Mouse (Mus musculus): ENCODE measurements around the gene Slc16a4. TPM values are rescaled to one million over a fixed set of nuclear protein-coding genes. Genes with fewer than 3 reads are reported as not detected.

Gene Slc16a4
- polyA plus RNA-seq, 1 experiment from 2014 or later: 1.9 TPM

DNA sequence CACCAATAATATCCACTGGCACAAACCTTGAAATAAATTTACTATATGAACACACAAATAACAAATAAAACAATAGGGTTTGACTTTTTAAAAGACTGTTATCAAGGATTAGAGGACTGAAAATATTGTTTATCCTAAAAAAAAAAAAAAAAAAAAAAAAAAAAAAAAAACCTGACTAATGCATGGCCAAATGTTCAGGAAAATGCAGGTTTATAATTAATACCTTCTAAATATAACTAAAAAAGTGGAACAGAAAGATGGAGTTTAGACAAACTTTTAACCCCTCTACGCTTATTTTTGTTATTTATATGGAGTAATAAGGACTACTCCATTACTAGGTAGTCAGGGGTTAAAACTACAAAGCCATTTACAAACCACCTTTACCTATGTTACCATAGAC is 35.4 kb downstream of the Slc16a4 start:
- H3K4me2 ChIP-seq: no peak overlapping the region
- peaks cover 25% of the 10 kb centered on the region for H3K4me1 ChIP-seq (replicated peaks; ENCODE audit: control insufficient read depth, insufficient read depth, low read length)
- H3K36me3 ChIP-seq (ENCODE audit: control insufficient read depth, insufficient read depth, low read length): peaks cover 32% of the 10 kb centered on the region
- no peak overlapping the region for H3K9ac ChIP-seq (ENCODE audit: low read depth, low read length)
- 98% methylated on average over 1 of the region's 1 CpGs for WGBS
- H3K27ac ChIP-seq (ENCODE audit: low read depth, low read length): no peak overlapping the region
- no peaks in the 10 kb centered on the region for H3K27me3 ChIP-seq (replicated peaks; ENCODE audit: control insufficient read depth, insufficient read depth, low read length)
- ATAC-seq (replicated peaks; ENCODE audit: low FRiP score) (no peak), DNase-seq (ENCODE audit: low spot score) (no peak)
- no peak overlapping the region for H3K4me3 ChIP-seq (ENCODE audit: low read depth, low read length)
- no peaks in the 10 kb centered on the region for H3K9me3 ChIP-seq (ENCODE audit: control insufficient read depth, low read length)

DNA sequence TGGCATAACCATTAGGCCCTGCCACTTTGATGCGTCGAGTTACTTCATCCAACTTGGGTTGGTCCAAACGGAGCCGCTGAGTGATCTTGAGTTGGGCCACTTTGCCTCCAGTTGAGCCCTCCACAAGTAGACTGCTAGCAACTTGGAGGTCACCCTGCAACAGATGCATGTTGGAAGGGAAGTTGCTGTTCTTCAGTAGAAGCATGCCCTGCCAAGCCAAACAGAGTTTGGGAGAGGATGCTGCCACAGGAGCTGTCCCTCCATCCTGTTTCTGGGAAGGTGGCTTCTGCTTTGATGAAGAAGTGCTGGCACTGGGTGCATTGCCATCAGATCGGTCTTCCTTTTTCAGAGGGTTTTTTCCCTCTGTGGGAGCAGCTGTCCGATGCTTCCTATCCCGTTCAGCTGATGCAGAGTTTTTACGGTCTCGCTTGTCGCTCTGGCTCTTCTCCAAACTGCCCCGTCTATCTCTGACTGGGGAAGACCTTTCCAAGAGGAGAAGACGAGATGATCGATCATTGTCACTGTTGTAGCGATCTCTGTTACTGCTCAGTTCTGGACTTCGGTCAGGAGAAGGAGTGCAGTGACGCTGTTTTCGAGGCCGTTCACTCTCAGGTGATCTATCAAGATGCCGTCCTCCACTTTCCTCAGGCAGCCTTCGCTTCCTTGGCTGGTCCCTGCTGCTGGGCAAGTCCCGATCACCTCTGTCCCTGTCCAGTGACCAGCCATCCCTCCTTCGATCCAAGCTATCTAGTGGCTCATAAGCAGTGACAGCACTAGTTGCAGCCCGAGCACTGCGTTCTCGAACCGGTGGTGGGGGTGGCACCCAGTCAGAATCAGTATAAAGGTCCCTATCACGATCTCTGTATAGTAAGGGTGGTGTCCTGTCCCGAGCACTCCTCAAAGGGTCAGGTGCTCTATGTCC is 39.7 kb downstream of the Slc16a4 start:
- ATAC-seq (replicated peaks; ENCODE audit: low FRiP score) (no peak), DNase-seq (ENCODE audit: low spot score) (no peak)
- 71% methylated on average over 28 of the region's 28 CpGs for WGBS
- Histone ChIP-seq H3K27ac (ENCODE audit: low read depth, low read length) (no peak overlapping the region), H3K9ac (ENCODE audit: low read depth, low read length) (peak overlapping the region; percentile 99), H3K4me1 (replicated peaks; ENCODE audit: control insufficient read depth, insufficient read depth, low read length) (peaks cover 24% of the 10 kb centered on the region), H3K4me3 (ENCODE audit: low read depth, low read length) (peak overlapping the region; percentile 97), H3K27me3 (replicated peaks; ENCODE audit: control insufficient read depth, insufficient read depth, low read length) (no peaks in the 10 kb centered on the region), H3K4me2 (peak overlapping the region; percentile 97), H3K36me3 (ENCODE audit: control insufficient read depth, insufficient read depth, low read length) (peaks cover 18% of the 10 kb centered on the region), H3K9me3 (ENCODE audit: control insufficient read depth, low read length) (no peaks in the 10 kb centered on the region)

DNA sequence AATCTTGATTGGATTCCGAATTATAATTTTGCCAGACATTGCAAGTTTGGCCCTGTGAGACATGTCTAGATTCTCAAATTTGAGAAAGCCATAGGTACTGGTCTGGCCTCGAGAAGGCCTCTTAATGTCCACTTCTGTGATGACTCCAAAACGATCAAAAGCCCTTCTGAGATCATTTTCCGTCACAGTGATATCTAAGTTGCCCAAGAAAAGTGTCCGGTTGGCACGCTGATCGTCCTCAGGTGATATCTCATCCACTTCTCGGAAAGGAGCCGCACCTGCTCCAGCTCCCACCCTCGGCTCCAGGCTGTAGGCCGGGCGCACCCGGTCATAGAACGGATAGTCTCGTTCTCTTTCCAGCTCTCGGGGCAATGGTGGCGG is 40.7 kb downstream of the Slc16a4 start:
- H3K4me1 ChIP-seq (replicated peaks; ENCODE audit: control insufficient read depth, insufficient read depth, low read length): peaks cover 24% of the 10 kb centered on the region
- peak overlapping the region; percentile 97; the same call in 1 of the 2 replicates for H3K27ac ChIP-seq (ENCODE audit: low read depth, low read length)
- DNase-seq (ENCODE audit: low spot score): no peak
- peak overlapping the region; percentile 99 for H3K9ac ChIP-seq (ENCODE audit: low read depth, low read length)
- no peaks in the 10 kb centered on the region for H3K27me3 ChIP-seq (replicated peaks; ENCODE audit: control insufficient read depth, insufficient read depth, low read length)
- peak overlapping the region; percentile 97 for H3K4me2 ChIP-seq
- H3K36me3 ChIP-seq (ENCODE audit: control insufficient read depth, insufficient read depth, low read length): peaks cover 18% of the 10 kb centered on the region
- H3K4me3 ChIP-seq (ENCODE audit: low read depth, low read length): peak overlapping the region; percentile 97
- WGBS: 19% methylated on average over 17 of the region's 17 CpGs
- H3K9me3 ChIP-seq (ENCODE audit: control insufficient read depth, low read length): no peaks in the 10 kb centered on the region
- no peak for ATAC-seq (replicated peaks; ENCODE audit: low FRiP score)

DNA sequence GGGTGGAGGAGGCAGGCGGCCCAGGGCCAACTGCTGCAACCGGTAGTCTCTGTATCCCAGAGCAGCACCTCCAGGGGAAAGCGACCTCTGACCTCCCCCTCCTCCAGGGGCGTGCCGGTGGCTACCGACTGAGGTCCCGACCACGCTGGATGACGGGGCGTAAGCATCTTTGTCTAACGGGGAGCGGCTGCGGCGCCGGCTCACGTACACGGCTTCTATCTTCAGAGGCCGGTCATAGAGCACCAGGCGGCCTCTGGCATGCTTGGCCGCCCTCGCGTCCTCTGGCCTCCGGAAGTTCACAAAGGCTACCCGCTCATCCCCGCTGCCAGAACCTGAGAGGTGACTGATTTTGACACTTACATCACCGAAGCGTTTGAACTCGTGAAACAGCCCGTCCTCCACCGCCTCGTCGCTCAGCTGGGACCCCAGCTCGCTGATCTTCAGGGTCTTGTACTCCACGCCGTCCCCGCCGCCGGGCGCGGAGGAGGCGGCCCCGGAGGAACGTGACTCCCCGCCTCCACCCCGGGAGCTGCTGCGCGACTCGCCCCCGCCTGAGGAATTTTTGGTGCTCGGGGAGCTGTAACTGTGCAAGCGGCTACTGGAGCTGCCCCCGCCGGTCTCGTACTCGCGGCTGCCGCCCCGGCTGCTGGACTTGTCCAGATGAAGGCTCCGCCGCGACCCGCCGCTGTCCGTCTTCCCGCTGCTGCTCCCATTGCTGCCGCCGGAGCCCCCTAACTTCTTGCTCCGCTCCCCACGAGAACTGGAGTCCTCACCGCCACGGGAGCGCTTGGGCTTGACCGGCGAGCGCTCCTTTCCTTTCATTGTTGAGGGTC is 41.3 kb downstream of the Slc16a4 start:
- peaks cover 24% of the 10 kb centered on the region for H3K4me1 ChIP-seq (replicated peaks; ENCODE audit: control insufficient read depth, insufficient read depth, low read length)
- peak overlapping the region; percentile 99 for H3K9ac ChIP-seq (ENCODE audit: low read depth, low read length)
- H3K36me3 ChIP-seq (ENCODE audit: control insufficient read depth, insufficient read depth, low read length): peaks cover 18% of the 10 kb centered on the region
- DNase-seq (ENCODE audit: low spot score) (no peak), ATAC-seq (replicated peaks; ENCODE audit: low FRiP score) (no peak)
- no peaks in the 10 kb centered on the region for H3K27me3 ChIP-seq (replicated peaks; ENCODE audit: control insufficient read depth, insufficient read depth, low read length)
- H3K27ac ChIP-seq (ENCODE audit: low read depth, low read length): peak overlapping the region; percentile 97
- H3K9me3 ChIP-seq (ENCODE audit: control insufficient read depth, low read length): no peaks in the 10 kb centered on the region
- H3K4me3 ChIP-seq (ENCODE audit: low read depth, low read length): peak overlapping the region; percentile 97
- H3K4me2 ChIP-seq: peak overlapping the region; percentile 97
- WGBS: under 1% methylated on average over 75 of the region's 75 CpGs

DNA sequence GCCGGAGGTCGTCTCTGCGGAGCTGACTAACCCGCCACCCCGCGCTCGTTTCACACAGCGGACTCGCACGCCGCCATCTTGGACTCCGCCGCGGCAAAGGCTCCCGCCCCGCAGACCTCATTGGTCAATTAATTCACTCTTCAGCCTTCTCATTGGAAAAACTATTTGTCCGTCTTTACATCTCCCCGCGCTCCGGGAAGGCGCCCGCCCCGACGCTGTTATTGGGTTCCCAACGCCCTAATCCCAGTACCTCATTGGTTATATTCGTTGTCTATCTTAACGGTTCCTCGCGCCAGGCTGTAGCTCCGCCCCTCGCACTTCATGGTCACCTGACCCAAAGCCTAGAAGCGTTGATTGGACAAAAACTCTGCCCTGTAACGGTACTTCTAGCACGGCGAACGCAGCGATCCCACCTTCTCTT is 41.9 kb downstream of the Slc16a4 start:
- no peaks in the 10 kb centered on the region for H3K9me3 ChIP-seq (ENCODE audit: control insufficient read depth, low read length)
- WGBS: under 1% methylated on average over 37 of the region's 37 CpGs
- peak overlapping the region; percentile 97 for H3K4me3 ChIP-seq (ENCODE audit: low read depth, low read length)
- DNase-seq (ENCODE audit: low spot score) (no peak), ATAC-seq (replicated peaks; ENCODE audit: low FRiP score) (peak; percentile 89)
- peak overlapping the region; percentile 97 for H3K27ac ChIP-seq (ENCODE audit: low read depth, low read length)
- H3K27me3 ChIP-seq (replicated peaks; ENCODE audit: control insufficient read depth, insufficient read depth, low read length): no peaks in the 10 kb centered on the region
- peaks cover 14% of the 10 kb centered on the region for H3K36me3 ChIP-seq (ENCODE audit: control insufficient read depth, insufficient read depth, low read length)
- H3K9ac ChIP-seq (ENCODE audit: low read depth, low read length): peak overlapping the region; percentile 99
- H3K4me1 ChIP-seq (replicated peaks; ENCODE audit: control insufficient read depth, insufficient read depth, low read length): peaks cover 24% of the 10 kb centered on the region
- H3K4me2 ChIP-seq: peak overlapping the region; percentile 97

DNA sequence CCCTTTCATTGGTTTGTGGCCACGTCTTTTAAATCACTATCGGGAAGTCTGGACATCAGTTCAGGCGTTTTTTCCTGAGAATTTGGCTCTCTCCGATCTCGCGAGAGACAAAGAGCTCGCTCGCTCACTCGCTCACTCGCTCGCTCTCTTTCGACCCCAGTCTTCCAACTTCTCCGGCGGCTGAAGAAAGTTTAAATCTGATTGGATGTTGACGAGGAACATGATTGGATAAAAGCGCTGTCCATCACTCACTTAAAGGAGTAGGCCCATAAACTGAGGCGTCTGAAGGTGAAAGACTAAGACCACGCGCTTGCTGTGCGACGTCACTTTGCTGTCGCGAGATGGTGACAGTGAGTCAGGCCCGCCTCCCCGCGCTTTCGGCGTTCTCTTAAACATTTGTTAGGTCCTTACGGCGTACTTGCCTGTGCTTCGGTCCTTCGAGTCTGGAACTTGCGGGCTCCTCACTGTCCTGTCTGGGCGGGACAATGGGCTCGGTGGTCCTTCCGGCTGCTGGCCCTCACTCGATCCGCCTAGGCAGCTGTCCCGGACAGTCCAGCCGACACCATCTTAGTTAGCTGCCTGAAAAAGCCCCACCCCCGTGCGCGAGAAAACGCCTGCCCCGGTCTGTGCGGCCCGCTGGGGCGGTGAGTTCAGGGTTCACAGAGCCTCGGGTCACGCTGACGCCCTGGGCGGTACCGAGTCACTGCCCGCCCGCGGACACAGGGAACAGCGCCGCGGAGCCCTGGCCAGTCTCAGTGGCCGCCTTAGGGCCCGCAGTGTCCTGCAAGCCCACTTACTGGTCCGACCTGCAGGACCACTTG is 42.6 kb downstream of the Slc16a4 start, which contains the start of gene Rbm15:
Rbm15 (minus strand) TSS at position 293 of the 821 bp plus-strand sequence.
- DNase-seq (ENCODE audit: low spot score): peak; percentile 94
- peak within 1 kb of the TSS; percentile 97 for H3K4me2 ChIP-seq
- H3K4me3 ChIP-seq (ENCODE audit: low read depth, low read length): peak within 1 kb of the TSS; percentile 97
- peaks cover 24% of the 10 kb centered on the region for H3K4me1 ChIP-seq (replicated peaks; ENCODE audit: control insufficient read depth, insufficient read depth, low read length)
- WGBS: under 1% methylated on average over 62 of the region's 62 CpGs
- ATAC-seq (replicated peaks; ENCODE audit: low FRiP score): peak; percentile 88
- H3K27me3 ChIP-seq (replicated peaks; ENCODE audit: control insufficient read depth, insufficient read depth, low read length): no peaks in the 10 kb centered on the region
- no peaks in the 10 kb centered on the region for H3K9me3 ChIP-seq (ENCODE audit: control insufficient read depth, low read length)
- H3K36me3 ChIP-seq (ENCODE audit: control insufficient read depth, insufficient read depth, low read length): peaks cover 13% of the 10 kb centered on the region
- H3K27ac ChIP-seq (ENCODE audit: low read depth, low read length): peak within 1 kb of the TSS; percentile 97
- H3K9ac ChIP-seq (ENCODE audit: low read depth, low read length): peak within 1 kb of the TSS; percentile 99

DNA sequence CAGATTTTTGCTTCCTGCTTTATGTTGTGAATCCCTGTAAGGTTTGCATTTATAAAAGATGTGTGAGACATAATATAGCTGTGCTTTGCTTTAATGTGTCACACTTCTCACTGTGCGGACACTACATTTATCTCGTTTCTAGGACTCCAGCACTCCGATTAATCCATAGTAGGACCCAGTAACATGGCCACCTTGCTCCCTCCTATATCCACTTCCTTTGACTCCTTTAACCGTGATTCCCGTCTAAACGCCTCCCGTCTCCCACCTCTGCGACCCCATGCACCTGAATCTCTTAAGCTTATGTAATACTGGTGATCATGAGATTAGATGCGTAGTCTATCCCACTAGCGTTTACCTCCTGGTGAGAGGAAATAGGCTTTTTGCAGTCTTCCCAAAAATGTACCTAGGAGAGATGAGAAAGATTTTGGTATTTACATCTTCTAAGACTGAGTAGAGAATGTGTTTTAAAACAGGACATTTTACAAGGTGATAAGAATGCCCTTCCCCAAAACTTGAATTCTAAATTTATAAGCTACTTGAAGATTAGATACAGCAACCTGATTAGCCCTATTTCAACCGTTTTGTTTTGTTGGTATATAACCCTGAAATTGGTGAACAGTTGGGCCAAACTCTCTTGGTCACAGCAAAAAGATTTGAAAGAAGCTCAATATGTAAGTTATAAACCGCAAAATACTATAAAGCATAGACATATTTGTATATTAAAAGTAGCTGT is 43.3 kb downstream of the Slc16a4 start:
- 9% methylated on average over 12 of the region's 12 CpGs for WGBS
- peaks cover 13% of the 10 kb centered on the region for H3K36me3 ChIP-seq (ENCODE audit: control insufficient read depth, insufficient read depth, low read length)
- ATAC-seq (replicated peaks; ENCODE audit: low FRiP score) (no peak), DNase-seq (ENCODE audit: low spot score) (no peak)
- H3K9me3 ChIP-seq (ENCODE audit: control insufficient read depth, low read length): no peaks in the 10 kb centered on the region
- no peaks in the 10 kb centered on the region for H3K27me3 ChIP-seq (replicated peaks; ENCODE audit: control insufficient read depth, insufficient read depth, low read length)
- H3K4me3 ChIP-seq (ENCODE audit: low read depth, low read length): peak overlapping the region; percentile 97
- H3K9ac ChIP-seq (ENCODE audit: low read depth, low read length): peak overlapping the region; percentile 87
- peak overlapping the region; percentile 97 for H3K27ac ChIP-seq (ENCODE audit: low read depth, low read length)
- H3K4me1 ChIP-seq (replicated peaks; ENCODE audit: control insufficient read depth, insufficient read depth, low read length): peaks cover 24% of the 10 kb centered on the region
- H3K4me2 ChIP-seq: peak overlapping the region; percentile 77
